Mouse (Mus musculus) heart, postnatal 4 days (tissue): ENCODE measurements around the gene Usmg5. TPM values are rescaled to one million over a fixed set of nuclear protein-coding genes. Genes with fewer than 3 reads are reported as not detected.

Experiments
- DNase-seq: peaks from one replicate; pipeline ENCODE4 v3.0.0; 2021
- total RNA-seq, 2 experiments: library from RNA; stranded (reverse); gene quantifications; 2 replicates each; pipeline ENCODE4 v1.2.3; 2021

Gene Usmg5
- total RNA-seq, 2 experiments from 2014 or later: 1,795 to 1,908 TPM

GRCm38 (mm10) chr19:47053471-47053870, 37.0 kb downstream of the Usmg5 start:
- no peak for DNase-seq

GRCm38 (mm10) chr19:47052927-47053326, 37.5 kb downstream of the Usmg5 start:
- no peak for DNase-seq

DNA sequence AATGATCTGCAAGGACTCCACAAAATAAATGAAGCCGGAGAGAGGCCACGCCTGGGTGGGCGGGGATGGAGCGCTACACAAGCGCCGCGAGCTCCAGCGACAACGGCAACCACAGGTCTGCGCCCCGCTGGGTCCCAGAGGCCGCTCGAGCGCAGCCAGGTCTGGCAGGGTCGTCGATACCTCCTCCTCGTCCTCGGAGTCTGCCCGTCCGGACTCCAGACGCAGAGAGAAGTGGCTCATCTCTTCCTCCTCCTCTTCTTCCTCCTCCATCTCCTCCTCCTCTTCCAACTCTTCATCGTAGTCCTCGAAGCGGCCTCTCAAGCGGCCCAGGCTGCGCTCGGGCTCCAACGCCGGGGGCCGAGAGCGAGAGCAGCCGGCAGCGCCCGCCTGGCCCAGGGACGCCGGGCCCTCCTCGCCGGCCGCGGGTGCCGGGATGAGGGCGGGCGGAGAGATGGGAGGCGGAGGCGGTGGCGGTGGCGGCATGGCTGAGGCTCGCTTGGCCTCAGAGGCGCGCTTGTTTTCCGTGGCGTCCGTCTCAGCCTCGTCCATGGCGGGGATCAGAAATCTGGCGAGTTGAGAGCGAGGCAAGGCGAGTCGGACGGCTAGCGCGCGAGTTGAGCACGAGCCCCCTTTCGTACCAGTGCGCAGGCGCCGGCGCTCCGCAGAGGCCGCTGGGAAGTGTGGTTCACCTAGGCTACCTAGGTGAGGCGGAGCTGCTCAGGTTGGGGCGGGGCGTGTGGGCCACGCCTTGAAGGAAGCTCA, 40.0 kb downstream of the Usmg5 start, which contains the start of gene Pcgf6:
Gene Pcgf6 (minus strand): TSS at position 636 of the 762 bp plus-strand sequence.
- peak; percentile 70 for DNase-seq

DNA sequence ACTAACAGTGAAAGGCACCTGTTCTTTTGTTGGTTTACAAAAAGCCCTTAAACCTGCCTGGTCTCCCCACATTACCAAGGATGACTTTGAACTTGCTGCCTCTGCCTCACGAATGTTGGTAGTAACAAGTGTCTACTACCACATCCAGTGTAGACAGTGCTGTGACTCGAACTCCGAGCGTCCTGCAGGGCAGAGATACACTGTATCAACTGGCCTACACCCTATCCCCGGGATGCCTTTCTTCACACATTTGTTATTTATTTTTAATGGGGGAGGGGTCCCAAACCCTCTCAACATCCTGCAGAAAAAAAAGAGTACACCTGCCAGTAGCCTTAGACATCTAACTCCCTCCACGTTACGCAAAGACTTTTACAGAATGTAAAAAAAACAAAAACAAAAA, 40.6 kb downstream of the Usmg5 start:
- DNase-seq: no peak

DNA sequence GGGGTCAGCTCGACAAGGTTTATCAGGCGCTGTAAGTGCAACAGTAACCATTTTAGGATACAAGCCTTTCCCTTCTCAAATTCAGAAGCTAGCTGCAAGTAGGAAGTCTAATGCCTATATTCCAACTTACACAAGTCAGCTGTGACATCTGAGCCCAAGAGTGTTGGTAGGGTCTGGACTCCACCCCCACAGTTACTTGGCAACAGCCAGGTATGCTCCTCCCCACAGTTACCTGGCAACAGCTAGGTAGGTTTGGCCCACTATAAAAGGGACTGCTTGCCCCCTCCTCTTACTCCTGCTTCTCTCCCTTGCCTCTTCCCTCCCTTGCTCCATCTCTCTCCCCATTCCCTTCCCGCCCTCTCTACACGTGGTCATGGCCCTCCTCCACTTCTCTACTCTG, 41.4 kb downstream of the Usmg5 start:
- DNase-seq: no peak

DNA sequence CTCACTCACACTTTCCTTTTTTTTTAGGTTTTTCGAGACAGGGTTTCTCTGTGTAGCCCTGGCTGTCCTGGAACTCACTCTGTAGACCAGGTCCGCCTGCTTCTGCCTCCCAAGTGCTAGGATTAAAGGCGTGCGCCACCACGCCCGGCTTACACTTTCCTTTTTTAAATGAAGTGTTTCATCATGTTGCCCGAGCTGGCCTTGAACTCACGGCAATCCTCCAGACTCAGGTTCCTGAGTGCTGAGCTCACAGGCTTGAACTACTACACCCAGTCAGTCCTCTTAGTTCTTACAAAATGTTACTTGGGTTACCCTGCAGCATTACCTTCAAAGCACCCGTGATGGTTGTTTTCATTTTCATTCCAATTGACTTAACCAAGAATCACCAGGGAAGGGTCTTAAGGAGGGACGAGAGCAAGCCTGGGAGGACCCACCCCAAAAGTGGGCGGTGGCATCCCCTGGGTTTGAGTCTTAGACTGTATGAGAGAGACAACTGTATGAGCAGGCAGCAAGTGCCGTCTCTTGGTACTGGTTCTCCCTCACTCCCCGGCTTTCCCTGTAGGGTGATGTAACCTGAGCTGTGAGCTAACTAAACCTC, 43.1 kb downstream of the Usmg5 start:
- no peak for DNase-seq

DNA sequence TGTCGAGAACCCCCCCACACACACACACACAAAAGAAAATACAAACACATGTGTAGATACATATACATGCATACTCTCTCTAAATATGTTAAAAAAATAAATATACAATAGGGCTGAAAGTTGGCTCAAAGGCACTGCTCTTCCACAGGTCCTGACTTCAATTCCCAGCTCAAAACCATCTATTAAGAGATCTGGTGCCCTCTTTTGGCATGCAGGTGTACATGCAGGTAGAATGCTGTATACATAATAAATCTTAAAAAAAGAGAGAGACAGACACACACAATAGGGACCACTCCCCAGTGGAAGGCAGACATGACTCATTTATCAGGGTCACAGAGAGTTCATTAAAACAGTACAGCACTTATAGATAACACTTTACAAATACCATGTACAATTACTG, 44.1 kb downstream of the Usmg5 start:
- DNase-seq: no peak

- no peak for DNase-seq
These were observed 46.8 kb downstream of the Usmg5 start for GRCm38 (mm10) chr19:47043608-47044007.

GRCm38 (mm10) chr19:47040720-47041473, 49.5 kb downstream of the Usmg5 start:
- DNase-seq: no peak

DNA sequence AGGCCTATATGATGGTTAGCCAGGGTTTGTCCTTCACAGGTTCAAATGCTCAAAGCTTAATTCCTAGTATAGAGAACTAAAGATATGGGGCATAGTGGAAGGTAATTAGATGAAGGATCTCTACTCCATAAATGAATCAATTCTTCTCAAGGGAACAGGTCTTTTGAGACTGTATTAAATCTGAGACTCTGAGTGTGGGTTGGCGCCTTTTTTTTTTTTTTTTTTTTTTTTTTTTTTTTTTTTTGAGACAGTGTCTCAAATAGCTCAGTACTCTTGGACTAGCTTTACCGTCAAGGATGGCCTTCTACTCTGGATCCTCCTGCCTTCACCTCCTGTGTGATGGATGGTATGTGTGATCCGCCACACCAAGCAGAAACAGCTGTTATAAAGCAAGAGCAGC, 53.9 kb downstream of the Usmg5 start:
- DNase-seq: no peak

DNA sequence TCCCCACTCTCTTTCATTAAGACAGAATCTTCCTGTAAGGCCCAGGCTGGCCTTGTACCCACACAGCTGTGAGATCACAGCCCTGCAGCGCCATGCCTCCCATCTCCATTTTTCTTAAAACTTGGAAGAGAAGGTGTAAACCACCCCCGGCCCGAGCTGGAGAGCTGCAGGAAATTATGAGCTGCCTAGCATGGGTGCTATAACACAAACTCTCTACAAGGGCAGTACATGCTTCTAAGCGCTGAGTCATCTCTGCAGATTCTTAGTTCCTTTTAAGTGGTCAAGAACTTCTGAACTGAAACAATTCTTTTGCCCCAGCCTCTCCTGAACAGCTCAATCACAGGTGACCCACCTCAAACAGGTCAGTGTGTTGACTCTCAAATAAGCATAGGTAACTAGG, 55.5 kb downstream of the Usmg5 start:
- no peak for DNase-seq

Other genes starting within 250 kb of the Usmg5 start
- gene Ina, start 75.9 kb downstream of the Usmg5 start, total RNA-seq: under 1 TPM in 1 of 2 experiments, not detected in 1; 0.16 TPM
- 100 to 1,000 TPM; 147 to 157 TPM for gene Nt5c2, start 75.5 kb downstream of the Usmg5 start, total RNA-seq
- gene Pcgf6, start 39.7 kb downstream of the Usmg5 start, total RNA-seq: 1 to 10 TPM; 3.9 to 4.2 TPM
- 1 to 10 TPM; 5.1 to 5.2 TPM for gene Taf5, start 22.9 kb downstream of the Usmg5 start, total RNA-seq
- gene Pdcd11, start 121 bp upstream of the Usmg5 start, total RNA-seq: 10 to 100 TPM; 15.4 to 15.5 TPM
- 1 to 10 TPM; 3.4 to 3.5 TPM for gene Calhm2, start 47.6 kb upstream of the Usmg5 start, total RNA-seq
- gene Calhm1, start 53.6 kb upstream of the Usmg5 start, total RNA-seq: not detected
- gene Calhm3, start 67.1 kb upstream of the Usmg5 start, total RNA-seq: not detected
- gene Neurl1a, start 88.2 kb upstream of the Usmg5 start, total RNA-seq: 1 to 10 TPM in 1 of 2 experiments, under 1 TPM in 1; 0.74 to 1.2 TPM